Comparison of ENCODE assay signal across 16 mouse cellular contexts in genomic region chrX:164374586-164374985, GRCm38 (mm10). TPM values are rescaled to one million over a fixed set of nuclear protein-coding genes. Genes with fewer than 3 reads are reported as not detected.
DNase-seq lines count a peak whose midpoint lies in the region; ATAC-seq and TF ChIP-seq lines count a peak whose summit lies in the region.
"Had no signal": no experiment of that assay in that cellular context is flagged by ENCODE, and none has a peak within 500 bp of the region (broad histone marks: within the 10 kb centered on the region; RNA-seq: fewer than 3 reads in every experiment).

No protein-coding gene starts in this region.

- no peaks in the 10 kb centered on the region for H3K27me3 ChIP-seq in intestine, postnatal 0 days (replicated peaks; ENCODE audit: control insufficient read depth, insufficient read depth, low read length)
- H3K27me3 ChIP-seq in intestine, embryonic 15.5 days (replicated peaks): no peaks in the 10 kb centered on the region
- peaks cover 56% of the 10 kb centered on the region for H3K27me3 ChIP-seq in limb, embryonic 10.5 days (ENCODE audit: low read depth, poor library complexity, severe bottlenecking)
- no peaks in the 10 kb centered on the region for H3K27me3 ChIP-seq in forebrain, embryonic 11.5 days (ENCODE audit: control insufficient read depth, insufficient read depth, low read length)
- H3K27me3 ChIP-seq: liver, embryonic 13.5 days; neural tube, embryonic 12.5 days had no signal

- no peak overlapping the region for H3K4me2 ChIP-seq in intestine, postnatal 0 days (replicated peaks; ENCODE audit: low read depth)
- no peak overlapping the region for H3K4me2 ChIP-seq in intestine, embryonic 15.5 days (replicated peaks)
- H3K4me2 ChIP-seq in forebrain, embryonic 11.5 days (ENCODE audit: low read depth, low read length, severe bottlenecking): no peak overlapping the region
- H3K4me2 ChIP-seq: forebrain, embryonic 12.5 days; hindbrain, embryonic 14.5 days; liver, embryonic 13.5 days; midbrain, embryonic 11.5 days; neural tube, embryonic 12.5 days had no signal

- no peaks in the 10 kb centered on the region for H3K4me1 ChIP-seq in intestine, postnatal 0 days (replicated peaks; ENCODE audit: control insufficient read depth, insufficient read depth, low read length)
- no peaks in the 10 kb centered on the region for H3K4me1 ChIP-seq in intestine, embryonic 15.5 days (replicated peaks)
- H3K4me1 ChIP-seq in limb, embryonic 10.5 days: 0 out of 2 replicates have a peak, but pooled peaks cover 3% of the 10 kb centered on the region
- no peaks in the 10 kb centered on the region for H3K4me1 ChIP-seq in forebrain, embryonic 11.5 days (replicated peaks; ENCODE audit: control insufficient read depth, insufficient read depth, low read length)
- H3K4me1 ChIP-seq: forebrain, embryonic 12.5 days; liver, embryonic 13.5 days; neural tube, embryonic 12.5 days had no signal

- no peak overlapping the region for H3K4me3 ChIP-seq in intestine, postnatal 0 days (ENCODE audit: low read depth, low read length)
- H3K4me3 ChIP-seq in intestine, embryonic 15.5 days (replicated peaks): no peak overlapping the region
- peak overlapping the region; percentile 29 for H3K4me3 ChIP-seq in limb, embryonic 10.5 days
- no peak overlapping the region for H3K4me3 ChIP-seq in forebrain, embryonic 11.5 days (ENCODE audit: low read depth, low read length)
- H3K4me3 ChIP-seq: forebrain, embryonic 12.5 days; liver, embryonic 13.5 days; neural tube, embryonic 12.5 days had no signal

- ATAC-seq in intestine, postnatal 0 days: no peak
- no peak for ATAC-seq in intestine, embryonic 15.5 days
- no peak for ATAC-seq in forebrain, embryonic 11.5 days (replicated peaks; ENCODE audit: low FRiP score)

- TF ChIP-seq CTCF in intestine, postnatal 0 days (IDR thresholded peaks at IDR 0.05; ENCODE audit: low read depth): peak; percentile 42

- 57% methylated on average over 5 of the region's 5 CpGs for WGBS in intestine, postnatal 0 days
- WGBS in intestine, embryonic 15.5 days: 60% methylated on average over 5 of the region's 5 CpGs
- WGBS in limb, embryonic 10.5 days: 39% methylated on average over 5 of the region's 5 CpGs
- 66% methylated on average over 5 of the region's 5 CpGs for WGBS in forebrain, embryonic 11.5 days

- H3K36me3 ChIP-seq in intestine, postnatal 0 days (ENCODE audit: control insufficient read depth, insufficient read depth): no peaks in the 10 kb centered on the region
- H3K36me3 ChIP-seq in intestine, embryonic 15.5 days: no peaks in the 10 kb centered on the region
- no peaks in the 10 kb centered on the region for H3K36me3 ChIP-seq in limb, embryonic 10.5 days
- no peaks in the 10 kb centered on the region for H3K36me3 ChIP-seq in forebrain, embryonic 11.5 days (ENCODE audit: control insufficient read depth, insufficient read depth, low read length)
- H3K36me3 ChIP-seq: forebrain, embryonic 12.5 days; liver, embryonic 13.5 days; neural tube, embryonic 12.5 days had no signal

- H3K9me3 ChIP-seq in intestine, postnatal 0 days (ENCODE audit: control insufficient read depth): no peaks in the 10 kb centered on the region
- no peaks in the 10 kb centered on the region for H3K9me3 ChIP-seq in intestine, embryonic 15.5 days
- no peaks in the 10 kb centered on the region for H3K9me3 ChIP-seq in limb, embryonic 10.5 days (replicated peaks)
- no peaks in the 10 kb centered on the region for H3K9me3 ChIP-seq in forebrain, embryonic 11.5 days (ENCODE audit: control insufficient read depth, low read length)
- H3K9me3 ChIP-seq: forebrain, embryonic 12.5 days; liver, embryonic 13.5 days; neural tube, embryonic 12.5 days had no signal

- H3K27ac ChIP-seq in intestine, postnatal 0 days (ENCODE audit: low read depth, low read length): no peak overlapping the region
- no peak overlapping the region for H3K27ac ChIP-seq in intestine, embryonic 15.5 days
- H3K27ac ChIP-seq in limb, embryonic 10.5 days: peak overlapping the region; percentile 61; the same call in 1 of the 2 replicates
- no peak overlapping the region for H3K27ac ChIP-seq in forebrain, embryonic 11.5 days (ENCODE audit: low read depth, low read length)
- H3K27ac ChIP-seq: forebrain, embryonic 12.5 days; hindbrain, embryonic 14.5 days; liver, embryonic 13.5 days; neural tube, embryonic 12.5 days had no signal

- no peak overlapping the region for H3K9ac ChIP-seq in intestine, postnatal 0 days (ENCODE audit: low read depth, low read length)
- H3K9ac ChIP-seq in intestine, embryonic 15.5 days: no peak overlapping the region
- H3K9ac ChIP-seq in forebrain, embryonic 11.5 days (ENCODE audit: low read length): no peak overlapping the region
- H3K9ac ChIP-seq: forebrain, embryonic 12.5 days; hindbrain, embryonic 14.5 days; liver, embryonic 13.5 days; neural tube, embryonic 12.5 days had no signal

- DNase-seq in A20 (ENCODE audit: low read depth, low spot score) (peak; percentile 30), NIH3T3 (ENCODE audit: low read depth) (peak; percentile 74)
- no peak for DNase-seq in limb, embryonic 10.5 days (ENCODE audit: low spot score)
- no peak for DNase-seq in right cerebral cortex, postnatal 10 days (ENCODE audit: low spot score in 2 of 2)
- no peak for DNase-seq in cerebellum, adult 9-10 months
- no peak for DNase-seq in forebrain, embryonic 11.5 days (ENCODE audit: low spot score)
- DNase-seq: cerebellum, adult 11 months; gastrocnemius, postnatal 36 days; liver, embryonic 13.5 days; spleen, adult 18-20 months had no signal

RNA-seq across cellular contexts. Expression of gene Vegfd, which starts 1.4 kb away (rescaled TPM):
- 1.2 and 1.6 TPM in 2 replicates for polyA plus RNA-seq in intestine, postnatal 0 days (2015; fragmentation: Nextera tagmentation; extraction: Ambion mirVana)
- polyA plus RNA-seq in intestine, embryonic 15.5 days (2015; fragmentation: Nextera tagmentation; extraction: Ambion mirVana): 2.1 and 2.2 TPM in 2 replicates
- 6.3 and 9.6 TPM in 2 replicates for polyA plus RNA-seq in limb, embryonic 10.5 days (2016; fragmentation: Nextera tagmentation; extraction: Ambion mirVana)
- polyA plus RNA-seq in forebrain, embryonic 11.5 days (2014; fragmentation: Nextera tagmentation; extraction: Ambion mirVana): 0.75 and 0.88 TPM in 2 replicates

RNA-seq across cellular contexts. Expression of gene Piga, which starts 45.0 kb away (rescaled TPM):
- 8.2 and 8.8 TPM in 2 replicates for polyA plus RNA-seq in intestine, postnatal 0 days (2015; fragmentation: Nextera tagmentation; extraction: Ambion mirVana)
- polyA plus RNA-seq in intestine, embryonic 15.5 days (2015; fragmentation: Nextera tagmentation; extraction: Ambion mirVana): 19.5 and 19.6 TPM in 2 replicates
- polyA plus RNA-seq in limb, embryonic 10.5 days (2016; fragmentation: Nextera tagmentation; extraction: Ambion mirVana): 22.0 and 23.0 TPM in 2 replicates
- polyA plus RNA-seq in forebrain, embryonic 11.5 days (2014; fragmentation: Nextera tagmentation; extraction: Ambion mirVana): 16.1 and 17.7 TPM in 2 replicates

Comparison
In these comparisons a context has a peak if more than half of its experiments do, and no peak if none do; other contexts are left out.
1. DNase-seq: peak in A20 (single experiment) and NIH3T3 (single experiment); none in limb, embryonic 10.5 days (single experiment), right cerebral cortex, postnatal 10 days (0 of 2), cerebellum, adult 9-10 months (single experiment) and forebrain, embryonic 11.5 days (single experiment).